Mouse (Mus musculus): ENCODE data around the gene Pappa2. TPM values are rescaled to one million over a fixed set of nuclear protein-coding genes. Genes with fewer than 3 reads are reported as not detected.

The Pappa2 gene
- polyA plus RNA-seq, 1 experiment from 2014 or later, result 1.3 TPM

- Histone ChIP-seq H3K4me1 (replicated peaks; ENCODE audit: control insufficient read depth, insufficient read depth, low read length) (no peaks in the 10 kb centered on the region), H3K4me2 (ENCODE audit: low read length) (no peak overlapping the region), H3K27me3 (replicated peaks; ENCODE audit: control insufficient read depth, insufficient read depth, low read length) (no peaks in the 10 kb centered on the region), H3K4me3 (replicated peaks; ENCODE audit: low read length) (no peak overlapping the region), H3K27ac (ENCODE audit: low read length) (no peak overlapping the region), H3K9ac (replicated peaks; ENCODE audit: low read depth, low read length) (no peak overlapping the region), H3K9me3 (ENCODE audit: control insufficient read depth, low read length) (no peaks in the 10 kb centered on the region), H3K36me3 (ENCODE audit: control insufficient read depth, insufficient read depth) (no peaks in the 10 kb centered on the region)
- WGBS, result 84% methylated on average over 5 of the region's 5 CpGs
- no peak for ATAC-seq
Measured at GRCm38 (mm10) chr1:158920451-158920850, 59.8 kb downstream of the Pappa2 start.

- no peak overlapping the region for H3K27ac ChIP-seq (ENCODE audit: low read length)
- no peaks in the 10 kb centered on the region for H3K27me3 ChIP-seq (replicated peaks; ENCODE audit: control insufficient read depth, insufficient read depth, low read length)
- H3K4me2 ChIP-seq (ENCODE audit: low read length), result no peak overlapping the region
- H3K36me3 ChIP-seq (ENCODE audit: control insufficient read depth, insufficient read depth), result no peaks in the 10 kb centered on the region
- no peaks in the 10 kb centered on the region for H3K9me3 ChIP-seq (ENCODE audit: control insufficient read depth, low read length)
- 75% methylated on average over 3 of the region's 3 CpGs for WGBS
- H3K4me1 ChIP-seq (replicated peaks; ENCODE audit: control insufficient read depth, insufficient read depth, low read length), result no peaks in the 10 kb centered on the region
- ATAC-seq, result no peak
- H3K4me3 ChIP-seq (replicated peaks; ENCODE audit: low read length), result no peak overlapping the region
- no peak overlapping the region for H3K9ac ChIP-seq (replicated peaks; ENCODE audit: low read depth, low read length)
Measured at GRCm38 (mm10) chr1:158918890-158919289, 61.4 kb downstream of the Pappa2 start.

- Histone ChIP-seq H3K27me3 (replicated peaks; ENCODE audit: control insufficient read depth, insufficient read depth, low read length) (no peaks in the 10 kb centered on the region), H3K4me2 (ENCODE audit: low read length) (no peak overlapping the region), H3K4me3 (replicated peaks; ENCODE audit: low read length) (no peak overlapping the region), H3K27ac (ENCODE audit: low read length) (no peak overlapping the region), H3K9me3 (ENCODE audit: control insufficient read depth, low read length) (no peaks in the 10 kb centered on the region), H3K36me3 (ENCODE audit: control insufficient read depth, insufficient read depth) (no peaks in the 10 kb centered on the region), H3K4me1 (replicated peaks; ENCODE audit: control insufficient read depth, insufficient read depth, low read length) (no peaks in the 10 kb centered on the region), H3K9ac (replicated peaks; ENCODE audit: low read depth, low read length) (no peak overlapping the region)
- 88% methylated on average over 3 of the region's 3 CpGs for WGBS
- no peak for ATAC-seq
Measured at GRCm38 (mm10) chr1:158917067-158917466, 63.2 kb downstream of the Pappa2 start.

- Histone ChIP-seq H3K4me3 (replicated peaks; ENCODE audit: low read length) (no peak overlapping the region), H3K9ac (replicated peaks; ENCODE audit: low read depth, low read length) (no peak overlapping the region), H3K4me1 (replicated peaks; ENCODE audit: control insufficient read depth, insufficient read depth, low read length) (no peaks in the 10 kb centered on the region), H3K36me3 (ENCODE audit: control insufficient read depth, insufficient read depth) (no peaks in the 10 kb centered on the region), H3K9me3 (ENCODE audit: control insufficient read depth, low read length) (no peaks in the 10 kb centered on the region), H3K4me2 (ENCODE audit: low read length) (no peak overlapping the region), H3K27ac (ENCODE audit: low read length) (no peak overlapping the region), H3K27me3 (replicated peaks; ENCODE audit: control insufficient read depth, insufficient read depth, low read length) (no peaks in the 10 kb centered on the region)
- WGBS, result 83% methylated on average over 5 of the region's 5 CpGs
- no peak for ATAC-seq
Measured at GRCm38 (mm10) chr1:158915592-158915991, 64.7 kb downstream of the Pappa2 start.

- Histone ChIP-seq H3K27me3 (replicated peaks; ENCODE audit: control insufficient read depth, insufficient read depth, low read length) (no peaks in the 10 kb centered on the region), H3K36me3 (ENCODE audit: control insufficient read depth, insufficient read depth) (no peaks in the 10 kb centered on the region), H3K9ac (replicated peaks; ENCODE audit: low read depth, low read length) (no peak overlapping the region), H3K4me2 (ENCODE audit: low read length) (no peak overlapping the region), H3K27ac (ENCODE audit: low read length) (no peak overlapping the region), H3K4me1 (replicated peaks; ENCODE audit: control insufficient read depth, insufficient read depth, low read length) (no peaks in the 10 kb centered on the region), H3K4me3 (replicated peaks; ENCODE audit: low read length) (no peak overlapping the region), H3K9me3 (ENCODE audit: control insufficient read depth, low read length) (no peaks in the 10 kb centered on the region)
- ATAC-seq, result no peak
- WGBS, result 93% methylated on average over 2 of the region's 2 CpGs
Measured at GRCm38 (mm10) chr1:158910661-158911060, 69.6 kb downstream of the Pappa2 start.

GRCm38 (mm10) chr1:158897339-158897738 is 83.0 kb downstream of the Pappa2 start:
- Histone ChIP-seq H3K27me3 (replicated peaks; ENCODE audit: control insufficient read depth, insufficient read depth, low read length) (no peaks in the 10 kb centered on the region), H3K4me2 (ENCODE audit: low read length) (no peak overlapping the region), H3K9ac (replicated peaks; ENCODE audit: low read depth, low read length) (no peak overlapping the region), H3K4me1 (replicated peaks; ENCODE audit: control insufficient read depth, insufficient read depth, low read length) (no peaks in the 10 kb centered on the region), H3K36me3 (ENCODE audit: control insufficient read depth, insufficient read depth) (no peaks in the 10 kb centered on the region), H3K4me3 (replicated peaks; ENCODE audit: low read length) (no peak overlapping the region), H3K9me3 (ENCODE audit: control insufficient read depth, low read length) (no peaks in the 10 kb centered on the region), H3K27ac (ENCODE audit: low read length) (no peak overlapping the region)
- ATAC-seq, result no peak

GRCm38 (mm10) chr1:158894441-158894840 is 85.8 kb downstream of the Pappa2 start:
- WGBS, result 87% methylated on average over 6 of the region's 6 CpGs
- no peaks in the 10 kb centered on the region for H3K4me1 ChIP-seq (replicated peaks; ENCODE audit: control insufficient read depth, insufficient read depth, low read length)
- H3K27ac ChIP-seq (ENCODE audit: low read length), result no peak overlapping the region
- no peak overlapping the region for H3K4me3 ChIP-seq (replicated peaks; ENCODE audit: low read length)
- H3K27me3 ChIP-seq (replicated peaks; ENCODE audit: control insufficient read depth, insufficient read depth, low read length), result no peaks in the 10 kb centered on the region
- no peak for ATAC-seq
- H3K9ac ChIP-seq (replicated peaks; ENCODE audit: low read depth, low read length), result no peak overlapping the region
- no peaks in the 10 kb centered on the region for H3K36me3 ChIP-seq (ENCODE audit: control insufficient read depth, insufficient read depth)
- H3K4me2 ChIP-seq (ENCODE audit: low read length), result no peak overlapping the region
- H3K9me3 ChIP-seq (ENCODE audit: control insufficient read depth, low read length), result no peaks in the 10 kb centered on the region

GRCm38 (mm10) chr1:158875487-158875886 is 104.8 kb downstream of the Pappa2 start:
- Histone ChIP-seq H3K27me3 (replicated peaks; ENCODE audit: control insufficient read depth, insufficient read depth, low read length) (no peaks in the 10 kb centered on the region), H3K9ac (replicated peaks; ENCODE audit: low read depth, low read length) (no peak overlapping the region), H3K27ac (ENCODE audit: low read length) (no peak overlapping the region), H3K4me2 (ENCODE audit: low read length) (no peak overlapping the region), H3K4me3 (replicated peaks; ENCODE audit: low read length) (no peak overlapping the region), H3K4me1 (replicated peaks; ENCODE audit: control insufficient read depth, insufficient read depth, low read length) (no peaks in the 10 kb centered on the region), H3K36me3 (ENCODE audit: control insufficient read depth, insufficient read depth) (no peaks in the 10 kb centered on the region), H3K9me3 (ENCODE audit: control insufficient read depth, low read length) (no peaks in the 10 kb centered on the region)
- ATAC-seq, result no peak
- 89% methylated on average over 3 of the region's 3 CpGs for WGBS

- no peaks in the 10 kb centered on the region for H3K36me3 ChIP-seq (ENCODE audit: control insufficient read depth, insufficient read depth)
- no peak overlapping the region for H3K4me2 ChIP-seq (ENCODE audit: low read length)
- H3K9me3 ChIP-seq (ENCODE audit: control insufficient read depth, low read length), result no peaks in the 10 kb centered on the region
- no peaks in the 10 kb centered on the region for H3K4me1 ChIP-seq (replicated peaks; ENCODE audit: control insufficient read depth, insufficient read depth, low read length)
- no peak overlapping the region for H3K9ac ChIP-seq (replicated peaks; ENCODE audit: low read depth, low read length)
- no peak for ATAC-seq
- no peak overlapping the region for H3K4me3 ChIP-seq (replicated peaks; ENCODE audit: low read length)
- no peak overlapping the region for H3K27ac ChIP-seq (ENCODE audit: low read length)
- 98% methylated on average over 2 of the region's 2 CpGs for WGBS
- no peaks in the 10 kb centered on the region for H3K27me3 ChIP-seq (replicated peaks; ENCODE audit: control insufficient read depth, insufficient read depth, low read length)
Measured at GRCm38 (mm10) chr1:158874552-158875077, 105.7 kb downstream of the Pappa2 start.

- H3K4me1 ChIP-seq (replicated peaks; ENCODE audit: control insufficient read depth, insufficient read depth, low read length), result no peaks in the 10 kb centered on the region
- WGBS, result 92% methylated on average over 1 of the region's 1 CpGs
- H3K27ac ChIP-seq (ENCODE audit: low read length), result no peak overlapping the region
- no peaks in the 10 kb centered on the region for H3K9me3 ChIP-seq (ENCODE audit: control insufficient read depth, low read length)
- H3K4me2 ChIP-seq (ENCODE audit: low read length), result no peak overlapping the region
- H3K27me3 ChIP-seq (replicated peaks; ENCODE audit: control insufficient read depth, insufficient read depth, low read length), result no peaks in the 10 kb centered on the region
- ATAC-seq, result no peak
- H3K4me3 ChIP-seq (replicated peaks; ENCODE audit: low read length), result no peak overlapping the region
- H3K36me3 ChIP-seq (ENCODE audit: control insufficient read depth, insufficient read depth), result no peaks in the 10 kb centered on the region
- H3K9ac ChIP-seq (replicated peaks; ENCODE audit: low read depth, low read length), result no peak overlapping the region
Measured at GRCm38 (mm10) chr1:158873631-158874030, 106.7 kb downstream of the Pappa2 start.

Data from forebrain, embryonic 16.5 days (tissue).